Mouse (Mus musculus) neural tube, embryonic 13.5 days (tissue): ENCODE data around the gene Rgs8. TPM values are rescaled to one million over a fixed set of nuclear protein-coding genes. Genes with fewer than 3 reads are reported as not detected.

Experiments
- ATAC-seq: fragments of 200-750 bp; cut with Nextera tagmentation; 2 replicates; pipeline ENCODE4 v1.8.0; 2017; ENCODE audit warnings: low read depth, mild to moderate bottlenecking, moderate TSS enrichment, moderate library complexity
- H3K27ac ChIP-seq: fragments of 300-500 bp; sonication (generic); replicated peaks from 2 replicates; pipeline ENCODE4 v1.5.1; 2015; ENCODE audit warnings: moderate library complexity, mild to moderate bottlenecking, inconsistent platforms
- H3K27me3 ChIP-seq: fragments of 300-500 bp; sonication (generic); 2 replicates; pipeline ENCODE4 v1.6.1; 2015; ENCODE audit warnings: mild to moderate bottlenecking, inconsistent platforms
- H3K36me3 ChIP-seq: fragments of 300-500 bp; sonication (generic); 2 replicates; pipeline ENCODE4 v1.6.1; 2015; ENCODE audit warnings: mild to moderate bottlenecking, inconsistent platforms
- H3K4me1 ChIP-seq: fragments of 300-500 bp; sonication (generic); replicated peaks from 2 replicates; pipeline ENCODE4 v1.6.1; 2015; ENCODE audit warnings: inconsistent platforms
- H3K4me2 ChIP-seq: fragments of 300-500 bp; sonication (generic); 2 replicates; pipeline ENCODE4 v1.6.1; 2015; ENCODE audit warnings: inconsistent platforms, mild to moderate bottlenecking, moderate library complexity
- H3K4me3 ChIP-seq: fragments of 300-500 bp; sonication (generic); 2 replicates; pipeline ENCODE4 v1.5.1; 2015; ENCODE audit warnings: mild to moderate bottlenecking, inconsistent platforms
- H3K9ac ChIP-seq: fragments of 300-500 bp; sonication (generic); 2 replicates; pipeline ENCODE4 v1.6.1; 2015; ENCODE audit warnings: moderate library complexity, mild to moderate bottlenecking, inconsistent platforms
- H3K9me3 ChIP-seq: fragments of 300-500 bp; sonication (generic); 2 replicates; pipeline ENCODE4 v1.6.1; 2016; ENCODE audit warnings: inconsistent platforms
- WGBS: fragments of 180-500 bp; shearing (Covaris S2); methylation state at CpG from one replicate; pipeline ENCODE4 v1.1.7; 2015; 5-methylcytosine and 5-hydroxymethylcytosine counted together
- polyA plus RNA-seq: library from polyadenylated mRNA; unstranded; fragments of >200 nt; fragmentation: Nextera tagmentation; extraction: Ambion mirVana; gene quantifications from 2 replicates; pipeline ENCODE4 v1.2.1, GENCODE M21; 2015

The Rgs8 gene
- polyA plus RNA-seq, 1 experiment from 2014 or later: 16.9 TPM

DNA sequence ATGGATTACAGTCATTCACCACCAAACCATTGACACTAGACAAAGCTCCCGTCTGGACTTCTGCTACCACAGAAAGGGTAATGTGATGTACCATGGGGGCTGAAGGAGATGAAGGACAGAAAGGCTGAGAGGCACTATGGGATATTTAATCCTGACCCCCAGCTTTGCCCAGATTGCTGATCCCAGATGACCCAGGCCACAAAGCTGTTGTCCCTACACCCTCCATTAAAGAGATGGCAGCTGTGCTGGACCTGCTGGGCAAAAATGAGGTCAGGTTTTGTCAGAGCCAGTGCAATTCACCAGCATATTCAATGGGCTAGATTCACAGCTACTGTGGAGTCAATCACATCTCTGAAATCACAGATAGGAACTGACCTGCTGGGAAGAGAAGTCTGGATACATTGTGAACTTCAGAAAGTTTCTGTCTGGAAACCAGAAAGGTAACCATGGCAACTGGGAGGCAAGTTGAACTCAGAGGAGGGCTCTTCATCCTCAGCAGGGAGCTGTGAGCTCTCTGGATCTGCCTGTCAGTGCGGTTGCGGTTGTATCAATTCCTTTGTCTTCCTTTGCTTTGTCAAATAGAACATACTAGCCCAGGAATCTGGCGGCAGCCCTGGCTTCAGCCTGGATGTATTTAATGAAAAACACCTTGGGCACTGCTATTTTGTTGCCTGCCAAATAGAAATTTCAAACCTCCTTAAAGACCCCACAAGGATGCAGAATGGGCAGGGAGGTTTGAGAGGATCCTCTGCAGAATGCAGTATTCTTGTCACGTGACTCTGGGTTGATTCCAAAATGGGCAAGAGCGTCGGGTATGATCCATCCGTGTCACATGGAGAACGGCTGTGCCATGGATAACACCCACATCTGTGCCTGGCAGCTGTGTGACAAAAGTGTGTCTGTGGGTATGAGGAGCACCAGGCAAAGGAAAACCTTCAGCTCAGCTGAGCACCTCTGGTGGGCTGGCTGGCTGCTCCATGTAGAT, 84.6 kb downstream of the Rgs8 start:
- Histone ChIP-seq H3K9ac (no peak overlapping the region), H3K27ac (peak overlapping the region; percentile 62), H3K4me2 (no peak overlapping the region), H3K27me3 (peaks cover 21% of the 10 kb centered on the region), H3K4me1 (peaks cover 65% of the 10 kb centered on the region), H3K9me3 (no peaks in the 10 kb centered on the region), H3K4me3 (no peak overlapping the region), H3K36me3 (no peaks in the 10 kb centered on the region)
- 18% methylated on average over 9 of the region's 9 CpGs for WGBS
- no peak for ATAC-seq

DNA sequence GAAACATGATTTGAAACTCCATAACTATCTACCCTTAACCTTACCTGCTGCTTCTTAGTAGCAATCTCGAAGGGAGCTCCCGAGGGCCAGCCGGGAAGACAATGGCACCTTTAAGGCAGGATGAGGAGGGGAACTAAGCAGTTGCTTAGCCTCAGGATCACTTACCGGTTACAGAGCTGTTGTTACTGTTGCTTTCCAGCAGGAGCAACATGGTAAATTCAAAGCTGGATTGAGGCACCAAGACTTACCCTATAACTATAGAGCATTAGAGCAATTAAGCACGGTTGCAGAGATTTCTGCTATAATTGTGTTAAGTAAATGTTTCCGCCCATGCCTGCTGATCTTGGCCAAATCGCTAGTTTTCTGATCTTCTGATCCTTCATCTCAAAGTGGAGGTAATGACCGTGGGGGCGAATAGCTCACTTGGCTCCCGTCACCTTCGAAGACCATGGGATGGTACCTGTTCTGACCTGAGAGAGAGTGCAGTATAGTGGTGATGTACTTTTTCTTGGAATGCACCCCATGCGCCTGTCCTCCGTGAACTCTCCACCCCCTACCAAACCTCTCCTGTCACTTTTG, 86.7 kb downstream of the Rgs8 start:
- Histone ChIP-seq H3K4me1 (peaks cover 71% of the 10 kb centered on the region), H3K27ac (no peak overlapping the region), H3K27me3 (peaks cover 21% of the 10 kb centered on the region), H3K4me3 (peak overlapping the region; percentile 49), H3K9ac (peak overlapping the region; percentile 75; the same call in 1 of the 2 replicates), H3K9me3 (no peaks in the 10 kb centered on the region), H3K4me2 (peak overlapping the region; percentile 75), H3K36me3 (no peaks in the 10 kb centered on the region)
- WGBS: 24% methylated on average over 13 of the region's 13 CpGs
- 0 out of 2 replicates have a peak, but pooled peaks have one; percentile 16 for ATAC-seq

DNA sequence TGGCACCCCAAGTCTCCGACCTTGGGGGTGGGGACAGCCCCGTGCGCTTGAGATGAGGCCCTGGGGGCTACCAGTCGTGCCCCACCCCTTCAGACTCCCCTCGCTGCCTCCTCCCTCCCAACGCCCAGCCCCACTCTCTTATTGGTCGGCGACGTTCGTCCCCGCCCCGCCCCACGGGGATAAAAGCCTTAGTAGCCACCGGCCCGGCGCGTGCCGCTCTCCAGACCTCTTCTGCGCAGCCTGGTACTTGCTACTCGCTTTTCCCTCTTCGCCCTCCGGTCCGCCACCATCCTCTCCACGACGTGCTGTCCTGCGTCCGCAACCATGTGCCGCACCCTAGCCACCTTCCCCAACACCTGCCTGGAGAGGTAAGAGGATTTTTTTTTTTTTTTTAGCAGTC, 87.3 kb downstream of the Rgs8 start, which contains the start of gene Rgs16:
TSS of gene Rgs16 (plus strand) at position 205 of the 400 bp plus-strand sequence.
- peaks cover 21% of the 10 kb centered on the region for H3K27me3 ChIP-seq
- peaks cover 78% of the 10 kb centered on the region for H3K4me1 ChIP-seq
- no peaks in the 10 kb centered on the region for H3K9me3 ChIP-seq
- peak within 1 kb of the TSS; percentile 75 for H3K4me2 ChIP-seq
- H3K9ac ChIP-seq: peak within 1 kb of the TSS; percentile 75
- peak within 1 kb of the TSS; percentile 49 for H3K4me3 ChIP-seq
- H3K36me3 ChIP-seq: no peaks in the 10 kb centered on the region
- peak; percentile 76 for ATAC-seq
- under 1% methylated on average over 28 of the region's 28 CpGs for WGBS
- H3K27ac ChIP-seq: no peak within 1 kb of the TSS

DNA sequence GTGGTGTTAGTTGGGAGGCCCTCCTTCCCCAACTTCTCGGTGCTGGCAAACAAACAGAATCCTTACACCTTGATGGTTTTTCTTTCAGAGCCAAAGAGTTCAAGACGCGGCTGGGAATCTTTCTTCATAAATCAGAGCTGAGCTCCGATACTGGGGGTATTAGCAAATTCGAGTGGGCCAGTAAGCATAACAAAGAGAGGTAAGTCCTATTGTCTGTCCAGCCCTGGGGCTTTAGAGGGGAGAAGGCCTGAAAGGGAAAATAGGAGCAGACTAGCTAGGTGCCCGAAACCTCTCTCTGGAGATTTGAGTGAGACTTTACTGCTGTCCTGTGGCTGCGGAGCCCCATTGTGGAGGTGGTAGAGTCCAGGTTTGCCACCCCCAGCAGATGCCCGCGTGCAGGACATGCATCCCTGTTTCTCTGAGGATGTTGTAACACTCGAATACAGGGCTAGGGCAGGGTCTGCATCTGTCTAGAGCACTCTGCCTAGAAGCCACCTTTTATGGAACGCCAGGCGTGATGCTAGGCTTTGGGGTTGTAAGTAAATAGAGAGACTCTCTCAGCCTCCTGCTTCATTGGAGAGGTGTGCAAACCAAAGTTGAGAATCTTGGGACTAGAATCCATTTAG, 88.1 kb downstream of the Rgs8 start:
- 26% methylated on average over 12 of the region's 12 CpGs for WGBS
- Histone ChIP-seq H3K36me3 (no peaks in the 10 kb centered on the region), H3K4me3 (peak overlapping the region; percentile 49), H3K4me2 (peak overlapping the region; percentile 75), H3K27me3 (peaks cover 15% of the 10 kb centered on the region), H3K9me3 (no peaks in the 10 kb centered on the region), H3K4me1 (peaks cover 85% of the 10 kb centered on the region), H3K9ac (peak overlapping the region; percentile 75), H3K27ac (no peak overlapping the region)
- no peak for ATAC-seq

DNA sequence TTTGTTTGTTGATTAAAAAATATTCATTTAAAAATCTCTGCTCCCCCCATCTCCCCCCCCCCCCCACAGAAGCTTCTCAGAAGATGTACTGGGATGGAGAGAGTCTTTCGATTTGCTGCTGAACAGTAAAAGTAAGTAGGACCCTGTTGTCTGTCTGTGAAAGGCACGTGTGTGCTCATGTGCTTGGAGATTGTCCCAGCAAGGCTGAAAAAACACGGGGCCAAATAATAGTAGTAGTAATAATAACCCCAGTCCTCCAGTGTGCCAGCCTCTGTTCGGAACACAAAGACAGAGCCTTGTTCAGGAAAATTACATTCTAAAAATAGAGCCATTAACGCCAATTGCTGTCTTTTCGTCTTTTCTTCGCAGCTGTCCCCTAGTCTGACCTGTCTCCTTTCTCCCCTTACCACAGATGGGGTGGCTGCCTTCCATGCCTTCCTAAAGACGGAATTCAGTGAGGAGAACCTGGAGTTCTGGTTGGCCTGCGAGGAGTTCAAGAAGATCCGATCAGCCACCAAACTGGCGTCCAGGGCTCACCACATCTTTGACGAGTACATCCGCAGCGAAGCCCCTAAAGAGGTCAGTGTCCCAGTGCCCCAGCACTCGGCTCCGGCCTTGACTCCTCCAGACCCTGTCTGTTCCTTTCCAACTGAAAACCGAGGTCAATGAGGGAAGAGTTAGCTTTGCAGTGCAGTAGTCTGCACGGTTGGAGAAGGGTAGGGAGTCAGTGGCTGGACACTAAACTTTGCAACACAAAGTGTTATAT, 88.9 kb downstream of the Rgs8 start:
- no peak overlapping the region for H3K27ac ChIP-seq
- no peaks in the 10 kb centered on the region for H3K36me3 ChIP-seq
- H3K9me3 ChIP-seq: no peaks in the 10 kb centered on the region
- peak overlapping the region; percentile 75 for H3K4me2 ChIP-seq
- peak overlapping the region; percentile 75 for H3K9ac ChIP-seq
- WGBS: 54% methylated on average over 18 of the region's 18 CpGs
- ATAC-seq: no peak
- H3K27me3 ChIP-seq: peaks cover 14% of the 10 kb centered on the region
- H3K4me1 ChIP-seq: peaks cover 86% of the 10 kb centered on the region
- peak overlapping the region; percentile 49 for H3K4me3 ChIP-seq

DNA sequence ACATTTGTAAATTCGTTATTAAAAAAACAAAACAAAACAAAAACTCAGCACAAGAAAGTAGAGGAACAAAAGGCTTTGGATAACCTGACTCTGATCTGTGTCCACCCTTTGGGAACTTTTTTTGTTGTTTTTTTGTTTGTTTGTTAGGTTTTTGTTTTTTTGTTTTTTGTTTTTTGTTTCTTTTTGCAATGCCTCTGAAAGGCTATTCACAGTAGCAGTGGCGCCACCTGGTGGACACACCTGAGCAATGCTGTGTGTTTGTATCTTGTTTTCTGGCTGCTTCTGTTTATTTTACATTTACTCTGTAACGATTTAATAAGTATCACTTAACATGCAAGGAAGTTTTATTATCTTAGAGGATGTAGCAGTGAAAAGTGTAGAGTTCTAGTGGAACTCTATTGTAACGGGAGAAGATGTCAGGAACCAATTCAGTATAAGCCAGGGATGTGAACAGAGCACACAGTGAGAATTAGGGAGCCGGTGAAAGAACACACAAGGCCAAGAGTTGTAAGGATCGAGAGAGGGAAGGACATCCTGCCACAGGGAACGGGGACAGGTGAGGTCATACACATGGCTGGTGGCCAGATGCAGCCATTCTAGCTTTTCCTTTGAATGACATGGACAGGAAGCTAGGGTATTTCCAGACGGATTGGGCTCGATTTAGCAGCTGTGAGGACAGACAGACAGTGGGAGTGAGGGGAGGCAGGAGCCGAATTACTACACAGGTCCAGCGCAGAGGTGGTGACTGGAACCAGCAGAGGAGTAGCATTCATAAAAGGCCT, 89.7 kb downstream of the Rgs8 start:
- H3K4me3 ChIP-seq: peak overlapping the region; percentile 49
- 63% methylated on average over 11 of the region's 11 CpGs for WGBS
- H3K9ac ChIP-seq: peak overlapping the region; percentile 61

DNA sequence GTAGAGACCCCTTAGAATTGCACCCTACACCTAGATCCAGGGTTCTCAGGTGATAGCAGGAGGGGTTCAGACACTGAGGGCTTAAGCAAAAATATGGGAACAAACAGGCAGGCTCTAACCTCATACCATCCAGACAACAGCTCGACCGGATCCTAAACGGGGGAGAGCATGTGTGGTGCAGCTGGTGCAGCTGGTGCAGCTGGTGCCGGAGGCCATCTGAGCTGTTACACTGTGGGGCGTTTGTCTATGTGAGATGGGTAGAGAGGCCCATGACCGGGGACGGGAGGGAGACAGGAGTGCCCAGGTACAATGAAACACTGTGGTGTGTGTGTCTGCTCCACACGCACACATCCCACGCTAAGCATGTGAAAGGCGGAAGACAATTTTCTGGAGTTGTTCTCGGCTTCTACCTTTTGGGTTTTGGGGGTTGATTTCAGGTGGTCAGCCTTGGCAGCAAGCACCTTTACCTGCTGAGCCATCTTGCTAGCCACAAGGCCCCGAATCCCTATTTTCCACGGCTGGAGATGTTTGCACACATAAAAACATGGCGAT, 93.4 kb downstream of the Rgs8 start:
- Histone ChIP-seq H3K4me2 (no peak overlapping the region), H3K9ac (peak overlapping the region; percentile 35; the same call in 1 of the 2 replicates), H3K36me3 (no peaks in the 10 kb centered on the region), H3K27me3 (peaks cover under 1% of the 10 kb centered on the region; the same call in 1 of the 2 replicates), H3K4me1 (peaks cover 90% of the 10 kb centered on the region), H3K27ac (peak overlapping the region; percentile 42; the same call in 1 of the 2 replicates), H3K4me3 (no peak overlapping the region), H3K9me3 (no peaks in the 10 kb centered on the region)
- 57% methylated on average over 14 of the region's 14 CpGs for WGBS
- peak; percentile 41; the same call in 1 of the 2 replicates for ATAC-seq

More for the DNA sequence above, 89.7 kb downstream of the Rgs8 start:
- H3K27ac ChIP-seq: no peak overlapping the region
- peaks cover 14% of the 10 kb centered on the region for H3K27me3 ChIP-seq
- peaks cover 84% of the 10 kb centered on the region for H3K4me1 ChIP-seq
- peak overlapping the region; percentile 75 for H3K4me2 ChIP-seq
- no peaks in the 10 kb centered on the region for H3K9me3 ChIP-seq
- ATAC-seq: no peak
- no peaks in the 10 kb centered on the region for H3K36me3 ChIP-seq

DNA sequence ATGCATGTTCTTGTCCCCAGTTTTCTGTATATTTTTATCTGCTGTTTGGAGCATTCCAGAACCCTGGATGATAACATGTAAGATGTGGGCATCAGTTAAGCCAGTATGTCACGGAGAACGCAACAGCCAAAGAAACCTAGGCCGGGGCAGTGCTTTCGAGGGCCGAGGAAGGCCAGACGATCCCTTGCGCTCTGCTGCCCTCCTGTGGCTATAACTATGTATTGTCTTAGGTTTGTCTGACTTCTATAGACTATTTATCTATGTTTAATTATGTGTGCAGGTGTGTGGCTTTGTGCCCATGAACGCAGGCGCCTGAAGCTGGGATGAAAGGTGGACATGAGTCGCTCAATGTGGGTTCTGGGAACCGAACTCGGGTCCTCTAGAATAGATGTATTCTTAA, 93.9 kb downstream of the Rgs8 start:
- no peak overlapping the region for H3K4me3 ChIP-seq
- H3K9ac ChIP-seq: peak overlapping the region; percentile 35; the same call in 1 of the 2 replicates
- H3K9me3 ChIP-seq: no peaks in the 10 kb centered on the region
- H3K4me2 ChIP-seq: no peak overlapping the region
- 0 out of 2 replicates have a peak overlapping the region, but pooled peaks have one; percentile 42 for H3K27ac ChIP-seq
- no peaks in the 10 kb centered on the region for H3K27me3 ChIP-seq
- peaks cover 91% of the 10 kb centered on the region for H3K4me1 ChIP-seq
- ATAC-seq: peak; percentile 20; the same call in 1 of the 2 replicates
- H3K36me3 ChIP-seq: no peaks in the 10 kb centered on the region
- 2% methylated on average over 12 of the region's 12 CpGs for WGBS

DNA sequence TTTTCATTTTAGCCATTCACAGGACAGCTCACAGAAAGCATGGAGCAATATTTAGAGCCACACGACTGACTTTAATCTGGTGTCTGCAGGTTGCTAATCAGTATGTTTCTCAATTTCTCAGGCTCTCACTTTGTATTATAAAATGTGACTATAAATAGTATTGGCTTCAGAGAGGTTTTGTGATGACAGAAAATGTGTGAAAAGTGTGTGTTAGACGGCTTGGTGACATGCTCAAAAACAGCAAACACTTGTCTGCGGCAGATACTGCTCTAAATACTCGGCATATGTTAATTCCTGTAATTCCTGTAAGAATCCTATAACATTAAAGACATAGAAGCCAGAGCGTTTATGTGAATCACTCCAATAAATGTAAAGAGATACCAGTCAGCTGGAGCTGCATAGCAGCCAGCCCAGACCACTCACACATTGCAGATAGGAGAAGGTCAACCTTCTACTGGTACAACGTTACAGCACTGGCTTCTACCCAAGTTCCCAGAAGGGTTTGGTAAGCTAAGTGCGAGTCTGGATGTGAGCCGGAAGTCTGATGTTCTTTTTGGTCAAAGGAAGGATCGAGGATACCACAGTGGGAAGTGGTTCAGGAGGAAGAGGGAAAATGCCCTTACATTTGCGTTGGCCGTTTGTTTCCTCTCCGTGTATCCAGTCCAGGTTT, 95.2 kb downstream of the Rgs8 start:
- Histone ChIP-seq H3K36me3 (no peaks in the 10 kb centered on the region), H3K9me3 (no peaks in the 10 kb centered on the region), H3K4me3 (no peak overlapping the region), H3K9ac (no peak overlapping the region), H3K4me2 (peak overlapping the region; percentile 67), H3K27me3 (no peaks in the 10 kb centered on the region), H3K27ac (peak overlapping the region; percentile 38; the same call in 1 of the 2 replicates), H3K4me1 (peaks cover 91% of the 10 kb centered on the region)
- no peak for ATAC-seq
- 73% methylated on average over 12 of the region's 12 CpGs for WGBS

DNA sequence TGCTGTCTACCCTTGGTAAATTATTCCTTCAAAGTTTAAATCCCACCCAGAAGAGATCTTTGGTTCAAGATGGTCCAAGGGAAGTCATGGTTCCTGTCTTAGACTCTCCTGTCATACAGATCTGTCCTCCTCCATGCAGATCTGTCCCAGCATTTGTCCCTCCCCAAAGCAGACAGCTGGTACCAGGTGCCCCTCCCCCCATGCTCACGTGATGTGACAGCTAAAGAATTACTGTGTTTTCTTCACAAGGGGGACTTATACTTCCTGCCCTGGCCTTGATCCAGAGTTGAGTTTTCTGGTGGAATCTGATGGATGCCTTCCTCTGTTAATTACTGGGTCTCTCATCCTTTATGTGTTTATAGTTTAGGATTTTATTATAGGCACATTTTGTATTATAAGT, 95.7 kb downstream of the Rgs8 start:
- Histone ChIP-seq H3K4me1 (peaks cover 85% of the 10 kb centered on the region), H3K9ac (no peak overlapping the region), H3K27ac (peak overlapping the region; percentile 92), H3K27me3 (no peaks in the 10 kb centered on the region), H3K36me3 (peaks cover 1% of the 10 kb centered on the region; the same call in 1 of the 2 replicates), H3K4me3 (peak overlapping the region; percentile 50; the same call in 1 of the 2 replicates), H3K9me3 (no peaks in the 10 kb centered on the region), H3K4me2 (peak overlapping the region; percentile 67)
- WGBS: 0% methylated on average over 1 of the region's 1 CpGs
- ATAC-seq: peak; percentile 26; the same call in 1 of the 2 replicates
